Mouse (Mus musculus) intestine, postnatal 0 days (tissue): ENCODE results near the gene Lypd6. TPM values are rescaled to one million over a fixed set of nuclear protein-coding genes. Genes with fewer than 3 reads are reported as not detected.
A peak's percentile ranks its signal among the peaks of the same experiment; 100 is the strongest.

Source experiments
- ATAC-seq: fragments of 200-750 bp; cut with Nextera tagmentation; 2 replicates; pipeline ENCODE4 v1.8.0; 2017; ENCODE audit warnings: mild to moderate bottlenecking, moderate TSS enrichment, moderate library complexity
- H3K27ac ChIP-seq: fragments of 300-500 bp; sonication (generic); 2 replicates; pipeline ENCODE4 v1.5.1; 2014; ENCODE audit warnings: mild to moderate bottlenecking, low read depth, low read length, moderate library complexity
- H3K27me3 ChIP-seq: fragments of 300-500 bp; sonication (generic); replicated peaks from 2 replicates; pipeline ENCODE4 v1.6.1; 2014; ENCODE audit warnings: low read length, mixed read lengths; ENCODE audit not compliant: control insufficient read depth, insufficient read depth
- H3K36me3 ChIP-seq: fragments of 300-500 bp; sonication (generic); 2 replicates; pipeline ENCODE4 v1.6.1; 2014; ENCODE audit warnings: mild to moderate bottlenecking, moderate library complexity; ENCODE audit not compliant: control insufficient read depth, insufficient read depth
- H3K4me1 ChIP-seq: fragments of 300-500 bp; sonication (generic); replicated peaks from 2 replicates; pipeline ENCODE4 v1.6.1; 2014; ENCODE audit warnings: antibody characterized with exemption, low read length, mixed read lengths; ENCODE audit not compliant: control insufficient read depth, insufficient read depth
- H3K4me2 ChIP-seq: fragments of 300-500 bp; sonication (generic); replicated peaks from 2 replicates; pipeline ENCODE4 v1.6.1; 2014; ENCODE audit warnings: low read depth, mild to moderate bottlenecking, moderate library complexity
- H3K4me3 ChIP-seq: fragments of 300-500 bp; sonication (generic); 2 replicates; pipeline ENCODE4 v1.5.1; 2014; ENCODE audit warnings: low read depth, low read length
- H3K9ac ChIP-seq: fragments of 300-500 bp; sonication (generic); 2 replicates; pipeline ENCODE4 v1.6.1; 2014; ENCODE audit warnings: mild to moderate bottlenecking, low read depth, low read length
- H3K9me3 ChIP-seq: fragments of 300-500 bp; sonication (generic); 2 replicates; pipeline ENCODE4 v1.6.1; 2016; ENCODE audit warnings: mixed run types; ENCODE audit not compliant: control insufficient read depth
- CTCF ChIP-seq: sonication (generic); IDR thresholded peaks from 2 replicates; pipeline ENCODE4 v1.5.1; 2016; ENCODE audit warnings: low read depth, mild to moderate bottlenecking, control low read depth, antibody characterized with exemption, moderate library complexity
- WGBS: fragments of 180-500 bp; shearing (Covaris S2); extraction: QIAGEN DNeasy Blood & Tissue Kit; methylation state at CpG from one replicate; pipeline ENCODE4 v1.1.7; 2014; 5-methylcytosine and 5-hydroxymethylcytosine counted together
- polyA plus RNA-seq: library from polyadenylated mRNA; unstranded; fragments of >200 nt; fragmentation: Nextera tagmentation; extraction: Ambion mirVana; gene quantifications from 2 replicates; pipeline ENCODE4 v1.2.1, GENCODE M21; 2015

Gene Lypd6
- polyA plus RNA-seq, 1 experiment from 2014 or later: 1.9 TPM

- Histone ChIP-seq H3K27ac (no peak overlapping the region), H3K9ac (no peak overlapping the region), H3K4me2 (no peak overlapping the region), H3K27me3 (no peaks in the 10 kb centered on the region), H3K4me3 (no peak overlapping the region), H3K36me3 (no peaks in the 10 kb centered on the region), H3K4me1 (0 out of 2 replicates have a peak, but pooled peaks cover 6% of the 10 kb centered on the region), H3K9me3 (no peaks in the 10 kb centered on the region)
- TF ChIP-seq CTCF: no peak
- no peak for ATAC-seq
- 86% methylated on average over 4 of the region's 4 CpGs for WGBS
These were observed 5.9 kb downstream of the Lypd6 start for GRCm38 (mm10) chr2:50072158-50072557.

DNA sequence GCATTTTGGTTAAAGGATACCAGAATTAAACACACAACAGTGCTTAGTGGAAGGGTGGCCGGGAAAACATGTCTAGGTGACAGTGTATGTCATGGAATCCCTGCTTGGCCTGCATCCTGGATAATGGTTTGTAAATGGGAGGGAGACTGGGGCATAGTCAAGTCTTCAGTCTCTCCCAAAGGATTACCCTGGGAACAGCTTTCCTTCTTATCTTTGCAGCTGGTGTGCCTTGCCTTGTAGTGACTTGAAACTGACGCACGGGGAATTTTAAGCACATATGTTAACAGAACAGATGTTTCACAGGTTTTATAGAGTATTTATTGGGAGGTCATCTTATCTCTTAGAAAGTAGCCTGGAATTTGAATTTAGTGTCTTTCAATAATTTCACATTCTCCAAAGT, 18.5 kb downstream of the Lypd6 start:
- no peaks in the 10 kb centered on the region for H3K36me3 ChIP-seq
- ATAC-seq: no peak
- WGBS: 64% methylated on average over 3 of the region's 3 CpGs
- no peaks in the 10 kb centered on the region for H3K9me3 ChIP-seq
- no peak overlapping the region for H3K9ac ChIP-seq
- H3K27ac ChIP-seq: no peak overlapping the region
- no peak overlapping the region for H3K4me3 ChIP-seq
- no peak for TF ChIP-seq CTCF
- no peaks in the 10 kb centered on the region for H3K4me1 ChIP-seq
- H3K4me2 ChIP-seq: no peak overlapping the region
- H3K27me3 ChIP-seq: no peaks in the 10 kb centered on the region

GRCm38 (mm10) chr2:50087761-50088160, 21.5 kb downstream of the Lypd6 start:
- Histone ChIP-seq H3K27me3 (no peaks in the 10 kb centered on the region), H3K9me3 (no peaks in the 10 kb centered on the region), H3K9ac (no peak overlapping the region), H3K4me1 (no peaks in the 10 kb centered on the region), H3K4me3 (no peak overlapping the region), H3K27ac (no peak overlapping the region), H3K4me2 (no peak overlapping the region), H3K36me3 (no peaks in the 10 kb centered on the region)
- no peak for TF ChIP-seq CTCF
- ATAC-seq: no peak
- WGBS: 78% methylated on average over 3 of the region's 3 CpGs

GRCm38 (mm10) chr2:50096336-50096735, 30.1 kb downstream of the Lypd6 start:
- H3K4me3 ChIP-seq: no peak overlapping the region
- H3K36me3 ChIP-seq: no peaks in the 10 kb centered on the region
- H3K9ac ChIP-seq: no peak overlapping the region
- no peak for TF ChIP-seq CTCF
- H3K9me3 ChIP-seq: no peaks in the 10 kb centered on the region
- no peak overlapping the region for H3K27ac ChIP-seq
- WGBS: 43% methylated on average over 3 of the region's 3 CpGs
- H3K4me1 ChIP-seq: no peaks in the 10 kb centered on the region; the same call in 1 of the 2 replicates
- H3K4me2 ChIP-seq: no peak overlapping the region
- no peaks in the 10 kb centered on the region for H3K27me3 ChIP-seq
- no peak for ATAC-seq

DNA sequence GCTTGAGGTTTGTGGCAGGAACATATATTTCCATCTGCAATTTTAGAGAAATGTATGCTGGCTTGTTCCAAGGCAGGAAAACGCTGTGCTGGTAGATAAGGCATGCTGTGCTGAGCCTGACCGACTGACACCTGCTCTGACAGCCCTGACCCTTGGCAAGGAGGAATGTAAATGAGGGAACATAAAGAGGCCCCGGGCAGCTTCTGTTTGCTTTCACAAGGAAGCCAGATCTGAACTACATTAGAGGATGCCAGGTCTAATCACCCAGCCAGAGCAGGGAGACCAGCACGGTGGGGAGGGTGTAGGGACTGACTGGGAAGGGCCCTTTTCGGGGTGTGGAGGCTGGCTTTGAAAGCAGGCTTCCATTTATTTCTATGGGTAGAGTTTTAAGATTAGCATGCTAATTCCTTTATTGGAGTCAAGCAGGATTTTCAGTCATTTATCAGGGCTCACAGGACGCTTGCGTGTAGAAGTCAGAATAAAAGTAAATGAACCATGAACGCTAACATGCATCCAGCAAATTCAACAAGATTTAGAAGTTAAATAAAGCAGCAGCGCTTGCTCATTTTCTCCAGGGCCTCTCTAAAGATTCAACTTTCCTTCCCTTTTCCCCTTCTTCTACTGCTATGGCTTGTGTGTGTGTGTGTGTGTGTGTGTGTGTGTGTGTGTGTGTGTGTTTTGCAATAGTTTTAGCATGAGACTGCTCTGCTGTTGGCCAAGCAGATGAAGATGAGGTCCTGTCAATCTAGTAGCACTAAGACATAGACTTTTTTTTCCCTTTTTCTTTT, 34.3 kb downstream of the Lypd6 start:
- Histone ChIP-seq H3K9ac (no peak overlapping the region), H3K9me3 (no peaks in the 10 kb centered on the region), H3K4me1 (peaks cover 7% of the 10 kb centered on the region; the same call in 1 of the 2 replicates), H3K4me3 (no peak overlapping the region), H3K27ac (peak overlapping the region; percentile 35), H3K27me3 (no peaks in the 10 kb centered on the region), H3K36me3 (no peaks in the 10 kb centered on the region), H3K4me2 (peak overlapping the region; percentile 47)
- TF ChIP-seq CTCF: no peak
- peak; percentile 87 for ATAC-seq
- WGBS: 15% methylated on average over 9 of the region's 9 CpGs

DNA sequence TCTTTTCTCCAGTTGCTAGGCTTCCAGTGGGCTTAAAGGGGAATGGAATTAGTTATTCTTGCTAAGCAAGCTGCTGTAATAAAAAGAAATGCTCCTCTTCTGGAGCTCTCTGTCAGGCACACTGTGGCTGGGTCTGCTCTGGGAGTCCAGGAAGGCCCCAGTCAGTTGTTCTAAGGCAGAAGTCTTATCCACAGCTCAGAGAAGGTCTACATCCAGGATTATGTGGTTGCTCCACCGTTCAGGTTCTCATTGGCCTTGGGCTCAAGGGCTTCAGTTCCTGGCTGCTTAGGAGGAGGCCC, 34.9 kb downstream of the Lypd6 start:
- 35% methylated on average over 1 of the region's 1 CpGs for WGBS
- no peak for ATAC-seq
- H3K4me1 ChIP-seq: peaks cover 7% of the 10 kb centered on the region; the same call in 1 of the 2 replicates
- no peak overlapping the region for H3K9ac ChIP-seq
- H3K36me3 ChIP-seq: no peaks in the 10 kb centered on the region
- no peak overlapping the region for H3K4me2 ChIP-seq
- H3K4me3 ChIP-seq: no peak overlapping the region
- no peak overlapping the region; the same call in 1 of the 2 replicates for H3K27ac ChIP-seq
- H3K9me3 ChIP-seq: no peaks in the 10 kb centered on the region
- no peak for TF ChIP-seq CTCF
- H3K27me3 ChIP-seq: no peaks in the 10 kb centered on the region
